Mouse (Mus musculus): ENCODE measurements at regions not wholly inside any gene's neighbourhood (a gene's known extent, or its start where the extent isn't known, plus 50 kb on each side); places are given as distances from the start of the nearest gene placed in this dataset.

DNA sequence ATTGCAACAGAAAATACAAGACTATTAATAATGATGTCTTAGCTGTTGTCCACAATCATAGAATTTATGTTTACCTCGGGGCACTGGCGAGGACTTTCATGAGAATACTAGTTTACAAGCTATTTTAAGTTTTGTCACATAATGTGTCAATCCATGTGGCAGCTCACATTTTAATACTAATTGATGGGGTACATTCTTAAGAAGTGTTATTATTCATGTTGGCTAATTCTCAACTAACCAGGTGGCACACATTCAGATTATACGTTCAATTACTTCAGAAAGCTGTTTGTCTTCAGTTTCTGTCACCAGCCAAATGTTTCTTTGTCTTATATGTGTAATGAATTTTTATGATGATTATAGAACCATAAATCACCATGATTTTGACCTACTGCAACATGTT lies 870.2 kb upstream of the Celf2 start:
- no peaks in the 10 kb centered on the region for H3K9me3 ChIP-seq (replicated peaks; ENCODE audit: control insufficient read depth, low read length, poor library complexity, severe bottlenecking)
- no peak overlapping the region for H3K4me3 ChIP-seq (ENCODE audit: low read depth, low read length)
- H3K36me3 ChIP-seq (ENCODE audit: control insufficient read depth, insufficient read depth, low read length) = no peaks in the 10 kb centered on the region
- no peak for ATAC-seq
- no peaks in the 10 kb centered on the region for H3K4me1 ChIP-seq (ENCODE audit: control insufficient read depth, insufficient read depth, low read length)
- H3K27ac ChIP-seq (ENCODE audit: low read length) = no peak overlapping the region
- H3K4me2 ChIP-seq (ENCODE audit: low read length) = no peak overlapping the region
- no peaks in the 10 kb centered on the region for H3K27me3 ChIP-seq (ENCODE audit: control insufficient read depth, insufficient read depth, low read depth, low read length)
- WGBS = 84% methylated on average over 3 of the region's 3 CpGs
- no peak overlapping the region for H3K9ac ChIP-seq (ENCODE audit: low read depth, low read length)

DNA sequence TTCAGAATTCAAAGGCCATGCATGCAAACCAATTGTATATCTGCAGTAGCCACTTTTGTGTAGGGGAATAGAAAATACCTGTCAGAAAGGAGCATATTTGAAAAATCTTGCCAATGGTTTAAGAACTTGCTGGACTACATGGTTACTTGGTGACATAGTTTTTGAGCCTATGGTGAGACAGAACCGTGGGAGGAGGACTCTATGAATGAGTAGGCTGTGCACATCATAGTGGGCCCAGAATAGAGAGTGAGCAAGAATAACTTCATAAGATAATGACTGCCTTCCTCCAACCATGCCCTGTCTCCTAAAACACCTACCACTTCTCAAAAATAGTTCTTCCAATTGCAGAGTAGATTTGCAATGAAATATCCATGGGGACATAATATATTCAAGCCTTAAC lies 838.5 kb upstream of the Celf2 start:
- ATAC-seq = no peak
- Histone ChIP-seq H3K27me3 (ENCODE audit: control insufficient read depth, insufficient read depth, low read depth, low read length) (no peaks in the 10 kb centered on the region), H3K4me2 (ENCODE audit: low read length) (no peak overlapping the region), H3K4me1 (ENCODE audit: control insufficient read depth, insufficient read depth, low read length) (no peaks in the 10 kb centered on the region), H3K27ac (ENCODE audit: low read length) (no peak overlapping the region), H3K36me3 (ENCODE audit: control insufficient read depth, insufficient read depth, low read length) (no peaks in the 10 kb centered on the region), H3K9ac (ENCODE audit: low read depth, low read length) (no peak overlapping the region), H3K9me3 (replicated peaks; ENCODE audit: control insufficient read depth, low read length, poor library complexity, severe bottlenecking) (no peaks in the 10 kb centered on the region), H3K4me3 (ENCODE audit: low read depth, low read length) (no peak overlapping the region)
- WGBS = 84% methylated on average over 1 of the region's 1 CpGs

DNA sequence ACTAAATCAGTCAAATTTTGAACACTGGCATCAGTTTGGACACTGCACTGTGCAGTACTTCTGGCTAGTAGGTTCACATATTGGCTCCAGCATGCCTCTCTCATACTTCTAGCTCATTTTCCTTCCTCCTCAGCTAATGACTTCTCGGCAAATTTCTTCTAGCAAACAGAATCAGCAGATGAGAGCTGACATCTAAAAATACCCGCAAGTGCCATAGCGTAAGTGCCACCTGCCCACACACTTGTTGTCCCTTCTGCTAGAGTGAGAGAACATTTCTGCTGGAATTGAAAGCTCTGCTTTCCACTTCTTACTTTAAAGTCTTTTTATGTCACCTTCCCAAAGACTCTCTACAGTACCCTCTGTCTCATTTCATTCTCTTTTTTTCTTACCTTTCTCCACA lies 835.4 kb upstream of the Celf2 start:
- ATAC-seq = no peak
- H3K36me3 ChIP-seq (ENCODE audit: control insufficient read depth, insufficient read depth, low read length) = no peaks in the 10 kb centered on the region
- WGBS = 93% methylated on average over 3 of the region's 3 CpGs

DNA sequence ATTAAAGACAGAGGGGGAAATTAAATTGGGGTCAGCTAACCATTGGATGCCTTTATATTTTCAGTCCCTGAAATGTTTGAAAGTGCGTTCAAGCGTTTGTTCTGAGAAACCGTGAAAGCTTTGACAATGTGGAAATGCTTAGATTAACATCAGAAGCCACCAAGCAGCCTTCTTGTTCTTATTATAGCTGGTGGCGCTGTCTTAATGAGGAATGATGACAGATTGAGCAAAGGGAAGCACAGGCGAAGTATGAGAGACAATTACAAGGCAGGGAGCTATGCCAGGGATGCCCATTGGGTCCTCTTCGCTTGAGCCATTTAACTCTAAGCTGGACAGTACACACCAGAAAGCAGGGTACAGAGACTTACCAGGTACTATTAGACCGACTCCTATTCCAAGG lies 828.9 kb upstream of the Celf2 start:
- H3K36me3 ChIP-seq (ENCODE audit: control insufficient read depth, insufficient read depth, low read length) = no peaks in the 10 kb centered on the region
- H3K27me3 ChIP-seq (ENCODE audit: control insufficient read depth, insufficient read depth, low read depth, low read length) = no peaks in the 10 kb centered on the region
- H3K9me3 ChIP-seq (replicated peaks; ENCODE audit: control insufficient read depth, low read length, poor library complexity, severe bottlenecking) = no peaks in the 10 kb centered on the region
- 70% methylated on average over 7 of the region's 7 CpGs for WGBS
- H3K27ac ChIP-seq (ENCODE audit: low read length) = no peak overlapping the region
- H3K4me1 ChIP-seq (ENCODE audit: control insufficient read depth, insufficient read depth, low read length) = no peaks in the 10 kb centered on the region
- no peak overlapping the region for H3K4me3 ChIP-seq (ENCODE audit: low read depth, low read length)
- H3K9ac ChIP-seq (ENCODE audit: low read depth, low read length) = no peak overlapping the region
- no peak overlapping the region for H3K4me2 ChIP-seq (ENCODE audit: low read length)
- ATAC-seq = no peak

More for the DNA sequence above, 835.4 kb upstream of the Celf2 start:
- Histone ChIP-seq H3K4me3 (ENCODE audit: low read depth, low read length) (no peak overlapping the region), H3K4me1 (ENCODE audit: control insufficient read depth, insufficient read depth, low read length) (no peaks in the 10 kb centered on the region), H3K9me3 (replicated peaks; ENCODE audit: control insufficient read depth, low read length, poor library complexity, severe bottlenecking) (no peaks in the 10 kb centered on the region), H3K4me2 (ENCODE audit: low read length) (no peak overlapping the region), H3K9ac (ENCODE audit: low read depth, low read length) (no peak overlapping the region), H3K27me3 (ENCODE audit: control insufficient read depth, insufficient read depth, low read depth, low read length) (no peaks in the 10 kb centered on the region), H3K27ac (ENCODE audit: low read length) (no peak overlapping the region)

DNA sequence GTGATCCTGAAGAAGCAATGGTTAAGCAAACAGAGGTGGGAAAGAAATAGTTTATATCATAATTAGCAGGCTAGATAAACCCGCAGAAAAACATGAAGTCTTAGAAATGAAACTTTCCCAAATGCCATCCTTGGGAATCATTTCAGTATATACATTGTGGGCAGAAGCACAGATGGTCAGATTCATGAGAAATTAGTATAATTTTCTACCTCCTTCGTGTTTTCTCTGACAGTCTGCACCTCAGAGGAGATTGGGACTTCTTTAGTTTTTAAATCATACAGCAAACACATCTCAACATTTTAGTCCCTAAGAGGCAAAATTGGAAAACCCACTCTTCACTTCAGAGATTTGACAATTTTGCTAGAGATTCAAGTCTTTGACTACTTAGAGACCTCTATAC lies 786.6 kb upstream of the Celf2 start:
- Histone ChIP-seq H3K4me2 (ENCODE audit: low read length) (no peak overlapping the region), H3K4me1 (ENCODE audit: control insufficient read depth, insufficient read depth, low read length) (no peaks in the 10 kb centered on the region), H3K4me3 (ENCODE audit: low read depth, low read length) (no peak overlapping the region), H3K36me3 (ENCODE audit: control insufficient read depth, insufficient read depth, low read length) (no peaks in the 10 kb centered on the region), H3K27ac (ENCODE audit: low read length) (no peak overlapping the region), H3K9ac (ENCODE audit: low read depth, low read length) (no peak overlapping the region), H3K9me3 (replicated peaks; ENCODE audit: control insufficient read depth, low read length, poor library complexity, severe bottlenecking) (no peaks in the 10 kb centered on the region), H3K27me3 (ENCODE audit: control insufficient read depth, insufficient read depth, low read depth, low read length) (no peaks in the 10 kb centered on the region)
- ATAC-seq = no peak
- WGBS = 82% methylated on average over 2 of the region's 2 CpGs

DNA sequence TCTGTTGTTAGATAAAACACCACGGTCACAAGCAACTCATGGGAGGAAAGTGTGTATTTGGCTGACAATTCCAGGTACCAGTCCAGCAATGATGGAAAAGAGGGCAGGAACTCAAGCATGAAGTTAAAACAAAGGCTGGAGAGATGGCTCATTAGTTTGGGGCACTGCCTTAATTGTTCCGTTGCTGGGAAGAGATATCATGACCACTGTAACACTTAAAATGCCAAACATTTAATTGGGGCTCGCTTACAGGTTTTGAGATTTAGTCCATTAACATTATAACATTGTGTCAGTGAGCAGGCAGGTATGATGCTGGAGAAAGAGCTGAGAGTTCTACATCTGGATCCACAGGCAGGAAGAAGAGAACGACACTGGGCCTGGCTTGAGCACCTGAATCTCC lies 782.0 kb upstream of the Celf2 start:
- Histone ChIP-seq H3K9ac (ENCODE audit: low read depth, low read length) (no peak overlapping the region), H3K9me3 (replicated peaks; ENCODE audit: control insufficient read depth, low read length, poor library complexity, severe bottlenecking) (no peaks in the 10 kb centered on the region), H3K27me3 (ENCODE audit: control insufficient read depth, insufficient read depth, low read depth, low read length) (no peaks in the 10 kb centered on the region), H3K4me1 (ENCODE audit: control insufficient read depth, insufficient read depth, low read length) (no peaks in the 10 kb centered on the region), H3K27ac (ENCODE audit: low read length) (no peak overlapping the region), H3K36me3 (ENCODE audit: control insufficient read depth, insufficient read depth, low read length) (no peaks in the 10 kb centered on the region), H3K4me3 (ENCODE audit: low read depth, low read length) (no peak overlapping the region), H3K4me2 (ENCODE audit: low read length) (no peak overlapping the region)
- ATAC-seq = no peak
- 88% methylated on average over 4 of the region's 4 CpGs for WGBS

DNA sequence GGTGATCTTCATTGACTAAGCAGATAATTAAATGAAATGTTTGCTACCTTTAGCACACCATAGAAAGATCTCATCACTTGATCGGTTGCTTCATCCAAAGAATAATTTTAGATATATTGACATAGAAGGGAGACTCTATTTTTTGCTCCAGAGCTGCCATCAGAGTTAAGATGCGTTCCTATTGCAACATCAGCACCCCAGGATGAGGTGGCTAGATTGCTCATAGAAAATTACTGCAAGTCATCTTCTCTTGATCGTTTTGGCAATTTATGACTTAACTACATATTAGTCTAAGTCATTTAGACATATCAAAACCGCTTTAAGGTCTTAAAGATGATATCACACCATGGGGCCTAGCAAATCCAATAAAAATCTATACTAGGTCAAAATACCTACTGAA lies 778.0 kb upstream of the Celf2 start:
- 94% methylated on average over 4 of the region's 4 CpGs for WGBS
- Histone ChIP-seq H3K9me3 (replicated peaks; ENCODE audit: control insufficient read depth, low read length, poor library complexity, severe bottlenecking) (no peaks in the 10 kb centered on the region), H3K36me3 (ENCODE audit: control insufficient read depth, insufficient read depth, low read length) (no peaks in the 10 kb centered on the region), H3K27me3 (ENCODE audit: control insufficient read depth, insufficient read depth, low read depth, low read length) (no peaks in the 10 kb centered on the region), H3K4me1 (ENCODE audit: control insufficient read depth, insufficient read depth, low read length) (no peaks in the 10 kb centered on the region), H3K4me2 (ENCODE audit: low read length) (no peak overlapping the region), H3K9ac (ENCODE audit: low read depth, low read length) (no peak overlapping the region), H3K4me3 (ENCODE audit: low read depth, low read length) (no peak overlapping the region), H3K27ac (ENCODE audit: low read length) (no peak overlapping the region)
- no peak for ATAC-seq

DNA sequence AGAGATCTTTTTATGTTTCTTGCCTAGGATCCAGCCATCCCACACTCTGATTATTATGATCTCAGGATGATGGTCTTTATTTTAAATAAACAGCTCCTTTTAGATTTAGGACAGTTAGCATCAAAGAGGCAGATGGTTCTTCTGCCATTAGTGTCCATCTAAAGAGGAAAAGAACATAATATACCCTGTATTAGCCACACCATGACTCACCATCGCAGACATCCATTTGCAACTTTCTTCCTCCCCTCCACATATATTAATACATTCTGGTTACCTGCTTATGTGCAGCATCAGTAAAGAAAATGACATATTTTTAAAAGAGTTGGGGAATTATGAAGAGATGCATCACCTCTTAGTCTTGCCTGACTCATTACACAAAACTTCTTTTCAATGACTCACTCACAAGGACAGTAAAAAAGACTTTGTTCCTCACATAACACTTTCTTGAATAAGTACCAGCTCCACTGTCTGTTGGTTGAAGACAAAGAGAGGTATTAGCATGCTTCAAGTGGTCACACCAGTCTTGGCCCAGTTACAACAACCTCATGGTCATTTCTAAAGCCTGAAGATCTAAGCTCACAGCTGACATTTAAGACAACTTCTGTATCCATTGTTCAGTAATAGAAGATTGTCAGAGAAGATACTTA lies 766.9 kb upstream of the Celf2 start:
- Histone ChIP-seq H3K36me3 (ENCODE audit: control insufficient read depth, insufficient read depth, low read length) (no peaks in the 10 kb centered on the region), H3K4me3 (ENCODE audit: low read depth, low read length) (no peak overlapping the region), H3K4me1 (ENCODE audit: control insufficient read depth, insufficient read depth, low read length) (no peaks in the 10 kb centered on the region), H3K27me3 (ENCODE audit: control insufficient read depth, insufficient read depth, low read depth, low read length) (no peaks in the 10 kb centered on the region), H3K9ac (ENCODE audit: low read depth, low read length) (no peak overlapping the region), H3K4me2 (ENCODE audit: low read length) (no peak overlapping the region), H3K9me3 (replicated peaks; ENCODE audit: control insufficient read depth, low read length, poor library complexity, severe bottlenecking) (no peaks in the 10 kb centered on the region), H3K27ac (ENCODE audit: low read length) (no peak overlapping the region)
- 97% methylated on average over 1 of the region's 1 CpGs for WGBS
- no peak for ATAC-seq

Data from midbrain, embryonic 16.5 days (tissue).